Mouse (Mus musculus) thymus, adult 2 months (tissue): ENCODE results near the gene Fam161a. TPM values are rescaled to one million over a fixed set of nuclear protein-coding genes. Genes with fewer than 3 reads are reported as not detected.

Source experiments
- DNase-seq: peaks from one replicate; pipeline ENCODE4 v3.0.0; 2021
- H3K27ac ChIP-seq: fragments of 200-500 bp; 2 replicates; pipeline ENCODE4 v1.5.1; 2012; ENCODE audit warnings: low read length, control low read depth; ENCODE audit not compliant: control insufficient read depth, insufficient read depth
- H3K27me3 ChIP-seq: fragments of 200-500 bp; 2 replicates; pipeline ENCODE4 v1.6.1; 2012; ENCODE audit warnings: mild to moderate bottlenecking, low read length, moderate library complexity, mixed read lengths; ENCODE audit not compliant: control insufficient read depth, insufficient read depth
- H3K36me3 ChIP-seq: fragments of 200-500 bp; 2 replicates; pipeline ENCODE4 v1.6.1; 2012; ENCODE audit warnings: mild to moderate bottlenecking, low read length, moderate library complexity; ENCODE audit not compliant: control insufficient read depth, insufficient read depth
- H3K4me1 ChIP-seq: fragments of 200-500 bp; replicated peaks from 2 replicates; pipeline ENCODE4 v1.6.1; 2012; ENCODE audit warnings: low read length; ENCODE audit not compliant: control insufficient read depth, insufficient read depth
- H3K4me3 ChIP-seq: fragments of 200-500 bp; 2 replicates; pipeline ENCODE4 v1.5.1; 2012; ENCODE audit warnings: mild to moderate bottlenecking, low read length, control low read depth, moderate library complexity; ENCODE audit not compliant: control insufficient read depth, insufficient read depth
- CTCF ChIP-seq: fragments of 200-500 bp; IDR thresholded peaks from 2 replicates; pipeline ENCODE4 v1.5.1; 2012; ENCODE audit warnings: mild to moderate bottlenecking, control low read depth, low read length, moderate library complexity, borderline replicate concordance; ENCODE audit not compliant: control insufficient read depth, poor library complexity, insufficient read depth; ENCODE audit errors: extremely low read depth
- POLR2A ChIP-seq: fragments of 200-500 bp; IDR thresholded peaks from 2 replicates; pipeline ENCODE4 v1.6.1; 2012; ENCODE audit warnings: mild to moderate bottlenecking, low read length, control low read depth, moderate library complexity; ENCODE audit not compliant: control insufficient read depth, poor library complexity, insufficient read depth; ENCODE audit errors: extremely low read depth
- WGBS: fragments of 180-500 bp; shearing (Covaris S2); methylation state at CpG from one replicate; pipeline ENCODE4 v1.1.7; 2018; 5-methylcytosine and 5-hydroxymethylcytosine counted together
- polyA plus RNA-seq: library from polyadenylated mRNA; depleted of rRNA; stranded (reverse); fragments of >200 nt; gene quantifications from 2 replicates; pipeline ENCODE4 v1.2.3, GENCODE M21; 2012

Fam161a gene
- polyA plus RNA-seq, 1 experiment: 0.66 TPM

- H3K4me1 ChIP-seq: peaks cover 7% of the 10 kb centered on the region
- no peak for DNase-seq
- peak overlapping the region; percentile 16; the same call in 1 of the 2 replicates for H3K4me3 ChIP-seq
- peaks cover 24% of the 10 kb centered on the region for H3K36me3 ChIP-seq
- no peak overlapping the region for H3K27ac ChIP-seq
- no peak for TF ChIP-seq POLR2A
- no peak for TF ChIP-seq CTCF
- no peaks in the 10 kb centered on the region for H3K27me3 ChIP-seq
- 14% methylated on average over 6 of the region's 6 CpGs for WGBS
Measured at GRCm38 (mm10) chr11:23007166-23007480, 208 bp upstream of the Fam161a start.

- WGBS: under 1% methylated on average over 40 of the region's 40 CpGs
- Histone ChIP-seq H3K27me3 (no peaks in the 10 kb centered on the region), H3K27ac (no peak overlapping the region), H3K4me1 (peaks cover 7% of the 10 kb centered on the region), H3K4me3 (peak overlapping the region; percentile 68), H3K36me3 (peaks cover 13% of the 10 kb centered on the region)
- peak; percentile 69 for DNase-seq
- TF ChIP-seq POLR2A: no peak
- 0 out of 2 replicates have a peak, but pooled peaks have one; percentile 35 for TF ChIP-seq CTCF
Measured at GRCm38 (mm10) chr11:23008181-23008823, 971 bp downstream of the Fam161a start.

- no peak for TF ChIP-seq CTCF
- TF ChIP-seq POLR2A: no peak
Measured at GRCm38 (mm10) chr11:23008824-23009200, 1.5 kb downstream of the Fam161a start.

GRCm38 (mm10) chr11:23013096-23013495, 5.8 kb downstream of the Fam161a start:
- no peak for DNase-seq
- Histone ChIP-seq H3K27me3 (no peaks in the 10 kb centered on the region), H3K36me3 (no peaks in the 10 kb centered on the region), H3K4me1 (peaks cover 3% of the 10 kb centered on the region), H3K27ac (no peak overlapping the region), H3K4me3 (no peak overlapping the region)
- WGBS: 96% methylated on average over 1 of the region's 1 CpGs
- TF ChIP-seq CTCF: no peak
- no peak for TF ChIP-seq POLR2A

More at GRCm38 (mm10) chr11:23008824-23009200, 1.5 kb downstream of the Fam161a start:
- H3K4me1 ChIP-seq: peaks cover 7% of the 10 kb centered on the region
- H3K27ac ChIP-seq: no peak overlapping the region
- WGBS: 44% methylated on average over 4 of the region's 4 CpGs
- no peak overlapping the region for H3K4me3 ChIP-seq
- no peaks in the 10 kb centered on the region for H3K27me3 ChIP-seq
- H3K36me3 ChIP-seq: peaks cover 8% of the 10 kb centered on the region
- DNase-seq: no peak

- WGBS: 96% methylated on average over 4 of the region's 4 CpGs
- no peak overlapping the region for H3K4me3 ChIP-seq
- no peak overlapping the region for H3K27ac ChIP-seq
- peak; percentile 9 for DNase-seq
- no peaks in the 10 kb centered on the region for H3K4me1 ChIP-seq
- no peak for TF ChIP-seq POLR2A
- H3K27me3 ChIP-seq: no peaks in the 10 kb centered on the region
- no peaks in the 10 kb centered on the region for H3K36me3 ChIP-seq
Measured at GRCm38 (mm10) chr11:23013580-23014294, 6.4 kb downstream of the Fam161a start.

- no peak overlapping the region for H3K4me3 ChIP-seq
- no peaks in the 10 kb centered on the region for H3K4me1 ChIP-seq
- no peak for TF ChIP-seq CTCF
- no peaks in the 10 kb centered on the region for H3K27me3 ChIP-seq
- DNase-seq: no peak
- H3K27ac ChIP-seq: no peak overlapping the region
- WGBS: 87% methylated on average over 6 of the region's 6 CpGs
- H3K36me3 ChIP-seq: no peaks in the 10 kb centered on the region
Measured at GRCm38 (mm10) chr11:23014996-23015395, 7.7 kb downstream of the Fam161a start.
